Mouse (Mus musculus) ovary, adult 10 weeks (tissue): ENCODE results near the gene Mybl2. TPM values are rescaled to one million over a fixed set of nuclear protein-coding genes. Genes with fewer than 3 reads are reported as not detected.

Experiments used
- polyA plus RNA-seq: library from polyadenylated mRNA; stranded (reverse); fragments of 350-450 nt; fragmentation: Illumina TruSeq; extraction: RNeasy Lipid Tissue Mini Kit (QIAGEN cat#74804); gene quantifications from one replicate; pipeline ENCODE4 v1.2.3, GENCODE M21; 2014

The Mybl2 gene
- polyA plus RNA-seq: 0.51 TPM

GRCm38 (mm10) chr2:163054335-163054840, at the start of gene Mybl2:
Gene Mybl2, plus strand, starts transcription at chr2:163054687.

GRCm38 (mm10) chr2:163016916-163017743, 37.4 kb upstream of the Mybl2 start, which contains the start of gene Ift52:
Gene Ift52, plus strand, starts transcription at chr2:163017354.

GRCm38 (mm10) chr2:163087728-163088127, 33.2 kb downstream of the Mybl2 start, which contains the start of gene Gtsf1l:
Gene Gtsf1l, minus strand, starts transcription at chr2:163087855.

Other genes starting within 250 kb of the Mybl2 start
- 218 TPM for gene Srsf6, start 123.2 kb upstream of the Mybl2 start, polyA plus RNA-seq
- not detected for gene L3mbtl1, start 111.2 kb upstream of the Mybl2 start, polyA plus RNA-seq
- not detected for gene Sgk2, start 67.4 kb upstream of the Mybl2 start, polyA plus RNA-seq
- gene Ift52, start 37.3 kb upstream of the Mybl2 start, polyA plus RNA-seq: 133 TPM
- not detected for gene Gtsf1l, start 33.2 kb downstream of the Mybl2 start, polyA plus RNA-seq
- 152 TPM for gene Tox2, start 148.4 kb downstream of the Mybl2 start, polyA plus RNA-seq